Mouse (Mus musculus) heart, adult 2 months (tissue): ENCODE data around the gene Gstt2.

ENCODE experiments used
- CTCF ChIP-seq: fragments of 200-600 bp; IDR thresholded peaks from 2 replicates; pipeline ENCODE4 v1.8.1; 2022; ENCODE audit warnings: antibody characterized with exemption, mild to moderate bottlenecking, moderate library complexity
- EP300 ChIP-seq: fragments of 200-500 bp; IDR thresholded peaks from 2 replicates; pipeline ENCODE4 v1.6.1; 2011; ENCODE audit warnings: low read depth, low read length, control low read depth; ENCODE audit not compliant: insufficient read depth
- POLR2A ChIP-seq: fragments of 200-500 bp; IDR thresholded peaks from 2 replicates; pipeline ENCODE4 v1.6.1; 2011; ENCODE audit warnings: mild to moderate bottlenecking, low read depth, low read length, control low read depth; ENCODE audit not compliant: insufficient read depth

DNA sequence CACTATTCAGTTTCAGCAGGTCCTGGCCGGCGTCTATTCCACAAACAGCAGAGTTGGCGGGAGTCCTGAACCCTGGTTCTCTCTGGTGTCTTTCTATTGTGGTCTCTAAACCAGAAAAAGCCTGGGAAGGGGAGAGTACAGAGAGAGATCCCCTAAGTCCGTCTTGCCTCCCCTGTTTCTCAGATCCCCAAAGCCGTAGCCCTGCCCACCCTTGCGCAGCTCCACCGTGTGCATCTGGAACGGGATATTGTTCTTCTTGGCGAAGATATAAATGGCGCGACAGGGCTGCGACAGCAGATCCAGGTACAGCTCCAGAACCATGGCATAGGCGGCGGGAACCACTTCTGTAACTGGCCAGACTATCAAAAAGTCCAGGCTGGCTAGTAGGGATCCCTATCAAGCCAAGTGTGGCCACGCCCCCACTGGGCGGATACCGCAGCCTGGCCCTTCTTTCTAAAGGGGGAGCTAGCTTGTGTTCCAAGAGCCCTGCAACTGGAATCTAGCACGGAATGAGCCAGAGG is 39.0 kb downstream of the Gstt2 start, which contains the start of gene Gstt1:
- TF ChIP-seq CTCF = no peak
- TF ChIP-seq POLR2A = peak; percentile 81
- no peak for TF ChIP-seq EP300
